Mouse (Mus musculus): Measurements from ENCODE around the gene Tmem136.

DNA sequence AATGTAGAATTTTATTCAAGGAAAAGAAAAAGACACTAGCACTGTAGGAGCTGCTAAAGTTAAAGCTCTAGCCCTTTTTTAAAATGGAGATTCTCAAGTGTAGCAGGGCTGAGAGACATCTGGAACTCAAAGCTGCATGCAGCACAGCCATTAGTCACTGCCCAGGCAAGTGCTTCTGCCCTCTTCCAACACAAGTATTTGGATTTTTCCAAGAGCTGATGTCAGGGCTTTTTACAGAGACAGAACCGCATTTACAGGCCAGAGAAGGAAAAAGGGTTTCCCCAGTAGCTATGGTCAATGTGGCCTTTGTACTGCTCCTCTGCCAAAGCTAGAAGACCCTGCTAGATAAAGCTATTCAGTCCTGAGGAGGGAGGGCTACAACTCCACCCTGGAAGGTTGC is 54.8 kb downstream of the Tmem136 start:
- TF ChIP-seq CTCF (conservative IDR thresholded peaks at IDR 0.05; ENCODE audit: insufficient read depth, insufficient read length, low read depth, low read length): no peak
- TF ChIP-seq POLR2A (IDR thresholded peaks at IDR 0.05; ENCODE audit: low read depth, low read length): no peak

All from kidney, adult 2 months (tissue).